Mouse (Mus musculus): ENCODE measurements at regions not wholly inside any gene's neighbourhood (a gene's known extent, or its start where the extent isn't known, plus 50 kb on each side); places are given as distances from the start of the nearest gene placed in this dataset.

GRCm38 (mm10) chr2:160471561-160471960 is 104.7 kb upstream of the Mafb start:
- Histone ChIP-seq H3K27me3 (ENCODE audit: control insufficient read depth, insufficient read depth, low read length) (no peaks in the 10 kb centered on the region), H3K36me3 (ENCODE audit: control insufficient read depth, insufficient read depth, low read length) (no peaks in the 10 kb centered on the region), H3K4me1 (ENCODE audit: control insufficient read depth, insufficient read depth, insufficient read length, low read length) (no peaks in the 10 kb centered on the region), H3K4me3 (ENCODE audit: low read depth, low read length) (no peak overlapping the region), H3K27ac (ENCODE audit: insufficient read depth, low read depth, low read length) (no peak overlapping the region)
- TF ChIP-seq POLR2A (IDR thresholded peaks at IDR 0.05; ENCODE audit: low read depth, low read length) = no peak
- no peak for TF ChIP-seq CTCF (IDR thresholded peaks at IDR 0.05; ENCODE audit: extremely low read depth, insufficient read length, insufficient replicate concordance, low read depth, low read length)
- 63% methylated on average over 4 of the region's 4 CpGs for WGBS

- H3K27ac ChIP-seq (ENCODE audit: insufficient read depth, low read depth, low read length) = no peak overlapping the region
- H3K4me3 ChIP-seq (ENCODE audit: low read depth, low read length) = no peak overlapping the region
- WGBS = 89% methylated on average over 3 of the region's 3 CpGs
- no peak for TF ChIP-seq CTCF (IDR thresholded peaks at IDR 0.05; ENCODE audit: extremely low read depth, insufficient read length, insufficient replicate concordance, low read depth, low read length)
- no peaks in the 10 kb centered on the region for H3K4me1 ChIP-seq (ENCODE audit: control insufficient read depth, insufficient read depth, insufficient read length, low read length)
- no peaks in the 10 kb centered on the region for H3K27me3 ChIP-seq (ENCODE audit: control insufficient read depth, insufficient read depth, low read length)
- H3K36me3 ChIP-seq (ENCODE audit: control insufficient read depth, insufficient read depth, low read length) = no peaks in the 10 kb centered on the region
These were observed 109.3 kb upstream of the Mafb start for GRCm38 (mm10) chr2:160476181-160476580.

GRCm38 (mm10) chr2:160479240-160479639 is 112.4 kb upstream of the Mafb start:
- no peak overlapping the region for H3K4me3 ChIP-seq (ENCODE audit: low read depth, low read length)
- TF ChIP-seq POLR2A (IDR thresholded peaks at IDR 0.05; ENCODE audit: low read depth, low read length) (no peak), CTCF (IDR thresholded peaks at IDR 0.05; ENCODE audit: extremely low read depth, insufficient read length, insufficient replicate concordance, low read depth, low read length) (no peak)

GRCm38 (mm10) chr2:160485097-160485496 is 118.2 kb upstream of the Mafb start:
- Histone ChIP-seq H3K4me3 (ENCODE audit: low read depth, low read length) (no peak overlapping the region), H3K36me3 (ENCODE audit: control insufficient read depth, insufficient read depth, low read length) (no peaks in the 10 kb centered on the region), H3K27ac (ENCODE audit: insufficient read depth, low read depth, low read length) (no peak overlapping the region), H3K27me3 (ENCODE audit: control insufficient read depth, insufficient read depth, low read length) (no peaks in the 10 kb centered on the region), H3K4me1 (ENCODE audit: control insufficient read depth, insufficient read depth, insufficient read length, low read length) (no peaks in the 10 kb centered on the region)
- no peak for TF ChIP-seq POLR2A (IDR thresholded peaks at IDR 0.05; ENCODE audit: low read depth, low read length)
- TF ChIP-seq CTCF (IDR thresholded peaks at IDR 0.05; ENCODE audit: extremely low read depth, insufficient read length, insufficient replicate concordance, low read depth, low read length) = no peak
- 86% methylated on average over 5 of the region's 5 CpGs for WGBS

More at GRCm38 (mm10) chr2:160479240-160479639, 112.4 kb upstream of the Mafb start:
- WGBS = 53% methylated on average over 7 of the region's 7 CpGs
- H3K27me3 ChIP-seq (ENCODE audit: control insufficient read depth, insufficient read depth, low read length) = no peaks in the 10 kb centered on the region
- no peaks in the 10 kb centered on the region for H3K36me3 ChIP-seq (ENCODE audit: control insufficient read depth, insufficient read depth, low read length)
- no peaks in the 10 kb centered on the region for H3K4me1 ChIP-seq (ENCODE audit: control insufficient read depth, insufficient read depth, insufficient read length, low read length)
- H3K27ac ChIP-seq (ENCODE audit: insufficient read depth, low read depth, low read length) = no peak overlapping the region

GRCm38 (mm10) chr2:160485515-160485914 is 118.7 kb upstream of the Mafb start:
- Histone ChIP-seq H3K4me3 (ENCODE audit: low read depth, low read length) (no peak overlapping the region), H3K27me3 (ENCODE audit: control insufficient read depth, insufficient read depth, low read length) (no peaks in the 10 kb centered on the region), H3K27ac (ENCODE audit: insufficient read depth, low read depth, low read length) (no peak overlapping the region), H3K4me1 (ENCODE audit: control insufficient read depth, insufficient read depth, insufficient read length, low read length) (no peaks in the 10 kb centered on the region), H3K36me3 (ENCODE audit: control insufficient read depth, insufficient read depth, low read length) (no peaks in the 10 kb centered on the region)
- WGBS = 79% methylated on average over 5 of the region's 5 CpGs
- TF ChIP-seq CTCF (IDR thresholded peaks at IDR 0.05; ENCODE audit: extremely low read depth, insufficient read length, insufficient replicate concordance, low read depth, low read length) (no peak), POLR2A (IDR thresholded peaks at IDR 0.05; ENCODE audit: low read depth, low read length) (no peak)

GRCm38 (mm10) chr2:160499726-160500125 is 132.9 kb upstream of the Mafb start:
- H3K27ac ChIP-seq (ENCODE audit: insufficient read depth, low read depth, low read length) = no peak overlapping the region
- H3K4me3 ChIP-seq (ENCODE audit: low read depth, low read length) = no peak overlapping the region
- WGBS = 9% methylated on average over 1 of the region's 1 CpGs
- no peaks in the 10 kb centered on the region for H3K36me3 ChIP-seq (ENCODE audit: control insufficient read depth, insufficient read depth, low read length)
- H3K4me1 ChIP-seq (ENCODE audit: control insufficient read depth, insufficient read depth, insufficient read length, low read length) = no peaks in the 10 kb centered on the region
- TF ChIP-seq CTCF (IDR thresholded peaks at IDR 0.05; ENCODE audit: extremely low read depth, insufficient read length, insufficient replicate concordance, low read depth, low read length) (no peak), POLR2A (IDR thresholded peaks at IDR 0.05; ENCODE audit: low read depth, low read length) (no peak)
- no peaks in the 10 kb centered on the region for H3K27me3 ChIP-seq (ENCODE audit: control insufficient read depth, insufficient read depth, low read length)

- WGBS = 82% methylated on average over 2 of the region's 2 CpGs
- no peak for TF ChIP-seq CTCF (IDR thresholded peaks at IDR 0.05; ENCODE audit: extremely low read depth, insufficient read length, insufficient replicate concordance, low read depth, low read length)
- no peak for TF ChIP-seq POLR2A (IDR thresholded peaks at IDR 0.05; ENCODE audit: low read depth, low read length)
These were observed 136.0 kb upstream of the Mafb start for GRCm38 (mm10) chr2:160502901-160503300.

More at GRCm38 (mm10) chr2:160502901-160503300, 136.0 kb upstream of the Mafb start:
- Histone ChIP-seq H3K4me1 (ENCODE audit: control insufficient read depth, insufficient read depth, insufficient read length, low read length) (no peaks in the 10 kb centered on the region), H3K27me3 (ENCODE audit: control insufficient read depth, insufficient read depth, low read length) (no peaks in the 10 kb centered on the region), H3K36me3 (ENCODE audit: control insufficient read depth, insufficient read depth, low read length) (no peaks in the 10 kb centered on the region), H3K27ac (ENCODE audit: insufficient read depth, low read depth, low read length) (no peak overlapping the region), H3K4me3 (ENCODE audit: low read depth, low read length) (no peak overlapping the region)
